In the genomic region with DNA sequence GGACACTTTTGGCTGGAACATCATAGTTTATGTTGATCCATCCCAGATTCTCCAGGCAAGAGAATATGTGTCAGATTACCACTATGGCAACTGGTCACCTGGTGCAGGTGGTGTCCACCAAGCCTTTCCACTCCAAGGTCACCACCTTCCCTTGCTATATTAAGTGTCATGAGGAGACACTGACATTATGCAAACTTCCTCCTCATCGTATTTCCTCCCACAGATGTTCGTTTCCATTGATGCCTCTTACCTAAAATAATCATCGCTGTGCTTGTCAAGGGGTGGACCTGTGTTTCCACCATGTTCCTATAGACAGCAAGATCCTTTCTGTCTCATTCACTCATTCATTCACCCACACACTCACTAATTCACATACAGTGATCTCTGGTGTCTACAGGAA, we compare ENCODE assay signal across 28 mouse cellular contexts.
"Had no signal": no experiment of that assay in that cellular context is flagged by ENCODE, and none has a peak within 500 bp of the region (broad histone marks: within the 10 kb centered on the region; RNA-seq: fewer than 3 reads in every experiment).

No protein-coding gene starts in this region.

- H3K36me3 ChIP-seq: limb, embryonic 12.5 days; limb, embryonic 13.5 days; limb, embryonic 15.5 days; liver, embryonic 12.5 days; liver, embryonic 13.5 days; liver, embryonic 15.5 days; lung, embryonic 15.5 days; midbrain, embryonic 10.5 days; midbrain, embryonic 12.5 days; midbrain, embryonic 13.5 days; midbrain, embryonic 15.5 days; neural tube, embryonic 12.5 days had no signal

- DNase-seq: left cerebral cortex, postnatal 4 days; liver; liver, embryonic 13.5 days; liver, postnatal 0 days; lung, adult 18-20 months; lung, adult 2 months; lung, embryonic 14.5 days; lung, postnatal 10 days; lung, postnatal 14 days; lung, postnatal 36 days; lung, postnatal 4 days; midbrain, embryonic 14.5 days had no signal

- H3K4me3 ChIP-seq: limb, embryonic 12.5 days; limb, embryonic 13.5 days; limb, embryonic 15.5 days; liver, embryonic 12.5 days; liver, embryonic 13.5 days; liver, embryonic 15.5 days; lung, embryonic 15.5 days; megakaryocyte, embryonic 14.5 days; midbrain, embryonic 10.5 days; midbrain, embryonic 12.5 days; midbrain, embryonic 13.5 days; midbrain, embryonic 15.5 days; myocyte; neural tube, embryonic 12.5 days had no signal

- H3K9ac ChIP-seq: limb, embryonic 12.5 days; limb, embryonic 13.5 days; limb, embryonic 15.5 days; liver, embryonic 12.5 days; liver, embryonic 13.5 days; liver, embryonic 14.5 days; liver, embryonic 15.5 days; liver, postnatal 0 days; lung, embryonic 14.5 days; lung, embryonic 15.5 days; midbrain, embryonic 12.5 days; midbrain, embryonic 13.5 days; midbrain, embryonic 15.5 days; neural tube, embryonic 12.5 days had no signal

- H3K9me3 ChIP-seq: limb, embryonic 12.5 days; limb, embryonic 13.5 days; limb, embryonic 15.5 days; liver, embryonic 12.5 days; liver, embryonic 13.5 days; liver, embryonic 15.5 days; lung, embryonic 15.5 days; midbrain, embryonic 10.5 days; midbrain, embryonic 12.5 days; midbrain, embryonic 13.5 days; midbrain, embryonic 15.5 days; neural tube, embryonic 12.5 days had no signal

- H3K27me3 ChIP-seq: limb, embryonic 12.5 days; limb, embryonic 13.5 days; limb, embryonic 15.5 days; liver, embryonic 15.5 days; lung, embryonic 15.5 days; midbrain, embryonic 12.5 days; midbrain, embryonic 13.5 days; midbrain, embryonic 15.5 days; neural tube, embryonic 12.5 days had no signal

- H3K4me1 ChIP-seq: liver, embryonic 12.5 days; midbrain, embryonic 13.5 days; midbrain, embryonic 15.5 days had no signal

- H3K27ac ChIP-seq: limb, embryonic 12.5 days; limb, embryonic 13.5 days; limb, embryonic 15.5 days; liver, embryonic 12.5 days; liver, embryonic 13.5 days; liver, embryonic 14.5 days; liver, embryonic 15.5 days; lung, embryonic 15.5 days; midbrain, embryonic 10.5 days; midbrain, embryonic 12.5 days; midbrain, embryonic 13.5 days; midbrain, embryonic 15.5 days; neural tube, embryonic 12.5 days had no signal

- H3K4me2 ChIP-seq: limb, embryonic 12.5 days; limb, embryonic 13.5 days; limb, embryonic 15.5 days; liver, embryonic 11.5 days; liver, embryonic 12.5 days; liver, embryonic 13.5 days; liver, embryonic 15.5 days; lung, embryonic 14.5 days; lung, embryonic 15.5 days; midbrain, embryonic 11.5 days; midbrain, embryonic 12.5 days; midbrain, embryonic 13.5 days; midbrain, embryonic 15.5 days; neural tube, embryonic 12.5 days had no signal
